Mouse (Mus musculus) ES-Bruce4 (cell line): ENCODE results near the gene Pum2.

Experiments used
- CTCF ChIP-seq: IDR thresholded peaks from one replicate; pipeline ENCODE4 v1.8.1; 2011; ENCODE audit warnings: low read depth, low read length
- EP300 ChIP-seq: IDR thresholded peaks from 2 replicates; pipeline ENCODE4 v1.6.1; 2011; ENCODE audit warnings: low read depth, low read length; ENCODE audit not compliant: insufficient read depth
- POLR2A ChIP-seq: IDR thresholded peaks from one replicate; pipeline ENCODE4 v1.8.1; 2011; ENCODE audit warnings: low read length; ENCODE audit not compliant: insufficient read depth

- TF ChIP-seq CTCF = no peak
- TF ChIP-seq POLR2A = no peak
- TF ChIP-seq EP300 = no peak
Observed at GRCm38 (mm10) chr12:8657629-8658366, 16.1 kb upstream of the Pum2 start.
